Mouse (Mus musculus) liver, embryonic 11.5 days (tissue): ENCODE data around the gene Gm10147. TPM values are rescaled to one million over a fixed set of nuclear protein-coding genes. Genes with fewer than 3 reads are reported as not detected.
"Not testable (repeated sequence)": the region's sequence is repeated elsewhere in the genome, so short reads cannot be mapped to it uniquely, and the experiment has no call there.

ENCODE experiments used
- ATAC-seq: fragments of 200-750 bp; cut with Nextera tagmentation; replicated peaks from 2 replicates; pipeline ENCODE4 v1.8.0; 2017; ENCODE audit warnings: moderate number of reproducible peaks, mild to moderate bottlenecking, moderate TSS enrichment, moderate library complexity; ENCODE audit not compliant: low FRiP score
- DNase-seq: peaks from one replicate; pipeline ENCODE4 v3.0.0-alpha.2; 2017; ENCODE audit warnings: low spot score
- H3K27ac ChIP-seq: fragments of 300-500 bp; sonication (generic); 2 replicates; pipeline ENCODE4 v1.5.1; 2014; ENCODE audit warnings: mild to moderate bottlenecking, low read depth, low read length, control low read depth
- H3K27me3 ChIP-seq: fragments of 300-500 bp; sonication (generic); replicated peaks from 2 replicates; pipeline ENCODE4 v1.6.1; 2014; ENCODE audit warnings: low read length, mixed read lengths; ENCODE audit not compliant: control insufficient read depth, insufficient read depth
- H3K36me3 ChIP-seq: fragments of 300-500 bp; sonication (generic); 2 replicates; pipeline ENCODE4 v1.6.1; 2014; ENCODE audit warnings: mild to moderate bottlenecking, low read length, moderate library complexity, mixed read lengths; ENCODE audit not compliant: control insufficient read depth, insufficient read depth
- H3K4me1 ChIP-seq: fragments of 300-500 bp; sonication (generic); replicated peaks from 2 replicates; pipeline ENCODE4 v1.6.1; 2014; ENCODE audit warnings: low read length, mixed read lengths; ENCODE audit not compliant: control insufficient read depth, insufficient read depth
- H3K4me2 ChIP-seq: fragments of 300-500 bp; sonication (generic); 2 replicates; pipeline ENCODE4 v1.6.1; 2014; ENCODE audit warnings: mild to moderate bottlenecking, control low read depth, moderate library complexity
- H3K4me3 ChIP-seq: fragments of 300-500 bp; sonication (generic); 2 replicates; pipeline ENCODE4 v1.5.1; 2014; ENCODE audit warnings: low read depth, low read length, control low read depth
- H3K9ac ChIP-seq: fragments of 300-500 bp; sonication (generic); 2 replicates; pipeline ENCODE4 v1.6.1; 2014; ENCODE audit warnings: low read depth, low read length, control low read depth
- H3K9me3 ChIP-seq: fragments of 300-500 bp; sonication (generic); 2 replicates; pipeline ENCODE4 v1.6.1; 2016; ENCODE audit warnings: low read length, inconsistent platforms, mixed read lengths; ENCODE audit not compliant: control insufficient read depth
- WGBS: fragments of 180-500 bp; shearing (Covaris S2); extraction: QIAGEN DNeasy Blood & Tissue Kit; methylation state at CpG from one replicate; pipeline ENCODE4 v1.1.7; 2014; 5-methylcytosine and 5-hydroxymethylcytosine counted together
- microRNA-seq: library from miRNA; unstranded; fragments of <30 nt; microRNA quantifications from one replicate; pipeline ENCODE4, GENCODE M21; 2017; ENCODE audit warnings: borderline number of aligned reads
- polyA plus RNA-seq: library from polyadenylated mRNA; unstranded; fragments of >200 nt; fragmentation: Nextera tagmentation; extraction: Ambion mirVana; gene quantifications from 2 replicates; pipeline ENCODE4 v1.2.1, GENCODE M21; 2014

Gene Gm10147
- not detected in 2 replicates for polyA plus RNA-seq

DNA sequence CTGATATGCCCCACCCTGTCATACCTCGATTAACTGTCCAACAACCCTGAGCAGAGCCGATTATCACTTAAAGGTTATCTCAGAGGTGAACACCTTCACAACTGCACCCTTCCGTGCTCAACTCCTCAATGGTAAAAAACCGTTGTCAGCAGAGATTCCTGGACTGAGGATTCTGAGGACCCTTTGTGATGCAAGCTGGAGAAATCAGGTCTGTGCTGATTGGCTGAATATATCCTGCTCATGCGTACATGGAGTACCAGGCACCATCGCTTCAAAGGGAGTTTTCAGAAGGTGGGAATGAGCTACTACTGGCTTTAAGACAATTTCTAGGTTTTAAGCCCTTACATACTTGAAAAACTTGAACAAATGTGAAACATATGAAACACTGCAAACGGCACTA lies at the start of gene Gm10147:
Gene Gm10147 (minus strand): TSS at position 101 of the 400 bp plus-strand sequence.
- H3K4me2 ChIP-seq, H3K9ac ChIP-seq, H3K27me3 ChIP-seq, H3K9me3 ChIP-seq, H3K36me3 ChIP-seq, H3K27ac ChIP-seq, DNase-seq, ATAC-seq, H3K4me1 ChIP-seq, H3K4me3 ChIP-seq: not testable (repeated sequence)
- no CpG with 5 or more reads among the region's 7 CpGs for WGBS

Small RNA genes within 50 kb of the gene (microRNA-seq; reads per million reads assigned to microRNA genes)
- not detected for gene Gm44499
